Mouse (Mus musculus) CH12.LX (cell line): ENCODE measurements around the gene Tmem150c. TPM values are rescaled to one million over a fixed set of nuclear protein-coding genes. Genes with fewer than 3 reads are reported as not detected.

ENCODE experiments used
- DNase-seq: peaks from one replicate; pipeline ENCODE4 v3.0.0-alpha.2; 2013; ENCODE audit errors: extremely low read depth
- H3K27ac ChIP-seq: 2 replicates; pipeline ENCODE4 v1.5.1; 2012; ENCODE audit warnings: low read depth, mild to moderate bottlenecking, control low read depth, moderate library complexity; ENCODE audit not compliant: insufficient read depth
- H3K27me3 ChIP-seq: replicated peaks from 2 replicates; pipeline ENCODE3; 2012; ENCODE audit warnings: inconsistent platforms
- H3K36me3 ChIP-seq, 2 experiments: replicated peaks in 1 of 2; 2 replicates each; pipeline versions ENCODE3 to v1.6.1; 2012; ENCODE audit warnings: inconsistent platforms in 1 of 2, low read length in 1 of 2, mild to moderate bottlenecking in 1 of 2, mixed read lengths in 1 of 2, moderate library complexity in 1 of 2; ENCODE audit not compliant: control insufficient read depth in 1 of 2, insufficient read depth in 1 of 2
- H3K4me1 ChIP-seq, 2 experiments: 2 replicates each; pipeline ENCODE4 v1.6.1; 2012; ENCODE audit warnings: inconsistent platforms in 1 of 2, moderate library complexity in 1 of 2; ENCODE audit not compliant: insufficient read depth in 2 of 2, control insufficient read depth in 1 of 2
- H3K4me2 ChIP-seq: 2 replicates; pipeline ENCODE4 v1.6.1; 2012; ENCODE audit warnings: low read depth, mild to moderate bottlenecking, control low read depth; ENCODE audit not compliant: poor library complexity, insufficient read depth, severe bottlenecking
- H3K4me3 ChIP-seq, 3 experiments: fragments of 150-350 bp in 1 of 3; sonication (generic) in 1 of 3; replicated peaks in 1 of 3; 2 replicates each; pipeline versions ENCODE3 to v1.5.1; 2011 to 2012; ENCODE audit warnings: low read depth in 2 of 3, low read length in 2 of 3, mild to moderate bottlenecking in 2 of 3, moderate library complexity in 2 of 3, control low read depth in 1 of 3, improper control_type of control experiment in 1 of 3, inconsistent platforms in 1 of 3, mixed read lengths in 1 of 3; ENCODE audit not compliant: poor library complexity in 1 of 3
- H3K79me2 ChIP-seq: replicated peaks from 2 replicates; pipeline ENCODE4 v1.6.1; 2012; ENCODE audit warnings: mild to moderate bottlenecking, moderate library complexity; ENCODE audit not compliant: control insufficient read depth, poor library complexity, insufficient read depth, severe bottlenecking; ENCODE audit errors: extremely low read depth
- H3K9ac ChIP-seq: 2 replicates; pipeline ENCODE4 v1.6.1; 2012; ENCODE audit warnings: low read depth, mild to moderate bottlenecking, control low read depth, moderate library complexity; ENCODE audit not compliant: insufficient read depth
- H3K9me3 ChIP-seq: replicated peaks from 2 replicates; pipeline ENCODE3; 2012; ENCODE audit warnings: low read length, inconsistent platforms, mixed read lengths
- CTCF ChIP-seq, 2 experiments: IDR thresholded peaks in 1 of 2; conservative IDR thresholded peaks in 1 of 2; 2 replicates each; pipeline ENCODE4 v1.5.1; 2011 to 2012; ENCODE audit warnings: low read depth in 2 of 2, low read length in 2 of 2, improper control_type of control experiment in 1 of 2, inconsistent platforms in 1 of 2, mild to moderate bottlenecking in 1 of 2, moderate library complexity in 1 of 2
- EP300 ChIP-seq: IDR thresholded peaks from 2 replicates; pipeline ENCODE4 v1.6.1; 2011; ENCODE audit warnings: low read length, improper control_type of control experiment
- ETS1 ChIP-seq: conservative IDR thresholded peaks from 2 replicates; pipeline ENCODE4 v1.6.1; 2012; ENCODE audit warnings: low read depth, mild to moderate bottlenecking, inconsistent platforms, low read length, improper control_type of control experiment, moderate library complexity
- GABPA ChIP-seq: IDR thresholded peaks from 2 replicates; pipeline ENCODE4 v1.6.1; 2012; ENCODE audit warnings: low read depth, low read length, improper control_type of control experiment, inconsistent platforms; ENCODE audit not compliant: insufficient replicate concordance
- HCFC1 ChIP-seq: IDR thresholded peaks from 2 replicates; pipeline ENCODE4 v1.6.1; 2012; ENCODE audit warnings: low read depth, mild to moderate bottlenecking, inconsistent platforms, low read length, improper control_type of control experiment
- JUN ChIP-seq: IDR thresholded peaks from 2 replicates; pipeline ENCODE4 v1.6.1; 2011; ENCODE audit warnings: low read depth, mild to moderate bottlenecking, low read length, improper control_type of control experiment, moderate library complexity; ENCODE audit not compliant: insufficient read depth
- JUND ChIP-seq: conservative IDR thresholded peaks from 2 replicates; pipeline ENCODE4 v1.6.1; 2011; ENCODE audit warnings: low read depth, low read length, improper control_type of control experiment
- KAT2A ChIP-seq: IDR thresholded peaks from 2 replicates; pipeline ENCODE4 v1.6.1; 2012; ENCODE audit warnings: low read length, improper control_type of control experiment, inconsistent platforms; ENCODE audit not compliant: insufficient replicate concordance
- MAX ChIP-seq: IDR thresholded peaks from 2 replicates; pipeline ENCODE4 v1.6.1; 2011; ENCODE audit warnings: low read length, improper control_type of control experiment
- MAZ ChIP-seq: IDR thresholded peaks from 2 replicates; pipeline ENCODE4 v1.6.1; 2012; ENCODE audit warnings: low read depth, mild to moderate bottlenecking, inconsistent platforms, low read length, improper control_type of control experiment, moderate library complexity
- MEF2A ChIP-seq: IDR thresholded peaks from 2 replicates; pipeline ENCODE4 v1.6.1; 2014; ENCODE audit warnings: low read depth, mild to moderate bottlenecking, inconsistent platforms, low read length, improper control_type of control experiment, borderline replicate concordance
- MYC ChIP-seq: IDR thresholded peaks from 2 replicates; pipeline ENCODE4 v1.6.1; 2011; ENCODE audit warnings: low read depth, mild to moderate bottlenecking, improper control_type of control experiment, low read length
- NELFE ChIP-seq: IDR thresholded peaks from 2 replicates; pipeline ENCODE4 v1.6.1; 2011; ENCODE audit warnings: low read depth, low read length, improper control_type of control experiment
- PAX5 ChIP-seq: IDR thresholded peaks from 2 replicates; pipeline ENCODE4 v1.6.1; 2012; ENCODE audit warnings: low read length, inconsistent platforms, mixed read lengths
- POLR2A ChIP-seq: IDR thresholded peaks from 2 replicates; pipeline ENCODE4 v1.6.1; 2011; ENCODE audit warnings: low read depth, mild to moderate bottlenecking, improper control_type of control experiment, low read length
- POLR2AphosphoS2 ChIP-seq: IDR thresholded peaks from 2 replicates; pipeline ENCODE4 v1.6.1; 2011; ENCODE audit warnings: low read depth, low read length, improper control_type of control experiment
- RCOR1 ChIP-seq: conservative IDR thresholded peaks from 2 replicates; pipeline ENCODE4 v1.6.1; 2012; ENCODE audit warnings: low read depth, mild to moderate bottlenecking, inconsistent platforms, low read length, improper control_type of control experiment
- SMC3 ChIP-seq: IDR thresholded peaks from 2 replicates; pipeline ENCODE4 v1.6.1; 2011; ENCODE audit warnings: low read depth, low read length, improper control_type of control experiment
- TCF12 ChIP-seq: IDR thresholded peaks from 2 replicates; pipeline ENCODE4 v1.6.1; 2014; ENCODE audit warnings: low read depth, mild to moderate bottlenecking, inconsistent platforms, low read length, improper control_type of control experiment
- USF1 ChIP-seq: IDR thresholded peaks from 2 replicates; pipeline ENCODE4 v1.6.1; 2014; ENCODE audit warnings: low read depth, mild to moderate bottlenecking, inconsistent platforms, low read length, improper control_type of control experiment
- USF2 ChIP-seq: conservative IDR thresholded peaks from 2 replicates; pipeline ENCODE4 v1.6.1; 2011; ENCODE audit warnings: low read depth, low read length, improper control_type of control experiment
- ZMIZ1 ChIP-seq: IDR thresholded peaks from 2 replicates; pipeline ENCODE4 v1.6.1; 2012; ENCODE audit warnings: low read depth, mild to moderate bottlenecking, inconsistent platforms, low read length, improper control_type of control experiment
- ZNF384 ChIP-seq: IDR thresholded peaks from 2 replicates; pipeline ENCODE4 v1.6.1; 2012; ENCODE audit warnings: low read depth, low read length, improper control_type of control experiment, inconsistent platforms
- dilution Hi-C: fragments of 300-500 bp; cut with MboI; formaldehyde crosslinking; loops from 2 replicates; pipeline ENCODE4 v1.14.3; 2020; ENCODE audit warnings: low sequenced_read_pairs; ENCODE audit not compliant: extremely low pct_unique_long_range_greater_than_20kb, extremely low pct_ligation_motif_present
- in situ Hi-C: fragments of 300-500 bp; cut with MboI; formaldehyde crosslinking; loops from 3 replicates; pipeline ENCODE4 v1.14.3; 2019; ENCODE audit warnings: low sequenced_read_pairs, low pct_ligation_motif_present, low pct_unique_long_range_greater_than_20kb, mixed read lengths
- polyA plus RNA-seq: library from polyadenylated mRNA; unstranded; fragments of >175 nt; gene quantifications from 2 replicates; pipeline ENCODE4 v1.2.1, GENCODE M21; 2012; ENCODE audit warnings: low read depth; ENCODE audit not compliant: insufficient read length
- total RNA-seq, 2 experiments: library from RNA; depleted of rRNA; stranded (reverse); fragments of 300-350 nt in 1 of 2; fragments of >200 nt in 1 of 2; gene quantifications; 2 replicates each; pipeline ENCODE4 v1.2.3; 2012 to 2014

Tmem150c gene
- total and polyA plus RNA-seq, 3 experiments, result not detected

- Histone ChIP-seq H3K79me2 (peaks cover 47% of the 10 kb centered on the region), H3K9ac (no peak overlapping the region), H3K4me1 (peaks cover 0 to 41% of the 10 kb centered on the region in 2 experiments; a peak in 2 of 4 replicates), H3K27ac (no peak overlapping the region), H3K4me3 (no peak overlapping the region), H3K4me2 (no peak overlapping the region)
- dilution Hi-C loops, result no loop called here
- DNase-seq, result no peak
- TF ChIP-seq MEF2A (no peak), SMC3 (no peak), CTCF (conservative IDR thresholded peaks at IDR 0.05 in 1 of 2, IDR thresholded peaks at IDR 0.05 in 1 of 2; ENCODE audit: low read depth in 2 of 2, low read length in 2 of 2) (no peak), POLR2A (no peak), ZNF384 (no peak), JUN (no peak), MAX (no peak), POLR2AphosphoS2 (no peak), EP300 (no peak), HCFC1 (no peak), MAZ (no peak), ZMIZ1 (no peak), TCF12 (no peak), USF1 (no peak), USF2 (no peak), PAX5 (no peak), KAT2A (no peak), RCOR1 (no peak), GABPA (no peak), NELFE (no peak)
- TF ChIP-seq, all 38 proteins: peak for 0
- Histone ChIP-seq H3K36me3 (peaks cover 0 to 77% of the 10 kb centered on the region in 2 experiments), H3K27me3 (no peaks in the 10 kb centered on the region), H3K9me3 (no peaks in the 10 kb centered on the region)
- in situ Hi-C loops, result no loop called here
These were observed 113.5 kb downstream of the Tmem150c start for GRCm38 (mm10) chr5:100046096-100046495.

GRCm38 (mm10) chr5:100044621-100045020 is 115.0 kb downstream of the Tmem150c start:
- peaks cover 57% of the 10 kb centered on the region for H3K79me2 ChIP-seq
- peaks cover 0 to 64% of the 10 kb centered on the region in 2 experiments for H3K36me3 ChIP-seq
- no peak overlapping the region for H3K4me3 ChIP-seq
- H3K9ac ChIP-seq, result no peak overlapping the region
- no peaks in the 10 kb centered on the region for H3K9me3 ChIP-seq
- peaks cover 0 to 41% of the 10 kb centered on the region in 2 experiments; a peak in 2 of 4 replicates for H3K4me1 ChIP-seq
- DNase-seq, result no peak
- dilution Hi-C loops (no loop called here), in situ Hi-C loops (no loop called here)
- TF ChIP-seq MYC (no peak), CTCF (conservative IDR thresholded peaks at IDR 0.05 in 1 of 2, IDR thresholded peaks at IDR 0.05 in 1 of 2; ENCODE audit: low read depth in 2 of 2, low read length in 2 of 2) (no peak), ETS1 (no peak), JUND (no peak)
- H3K4me2 ChIP-seq, result no peak overlapping the region
- H3K27me3 ChIP-seq, result no peaks in the 10 kb centered on the region
- no peak overlapping the region for H3K27ac ChIP-seq
